Mouse (Mus musculus): ENCODE results near the gene Dnmbp. TPM values are rescaled to one million over a fixed set of nuclear protein-coding genes. Genes with fewer than 3 reads are reported as not detected.

The Dnmbp gene
- polyA plus RNA-seq, 1 experiment, result 11.4 TPM

DNA sequence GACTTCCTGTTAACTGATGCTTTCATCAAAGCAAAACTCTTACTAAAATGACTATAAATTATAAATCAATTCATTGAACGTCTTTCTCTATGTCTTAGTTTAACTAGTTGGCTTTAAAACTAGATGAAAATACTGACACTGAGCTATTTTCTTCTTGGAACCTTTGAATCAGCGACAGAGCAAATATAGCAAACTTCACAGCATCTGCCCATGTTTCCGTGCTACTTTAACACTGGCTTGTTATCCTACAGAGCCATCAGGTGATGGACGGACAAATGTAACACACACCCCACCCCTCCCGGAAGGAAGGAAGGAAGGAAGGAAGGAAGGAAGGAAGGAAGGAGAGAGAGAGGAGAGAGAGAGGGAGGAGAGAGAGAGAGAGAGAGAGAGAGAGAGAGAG is 12.0 kb downstream of the Dnmbp start:
- Histone ChIP-seq H3K4me3 (ENCODE audit: insufficient read depth, low read length) (no peak overlapping the region), H3K4me1 (ENCODE audit: control insufficient read depth, insufficient read depth, low read length) (peaks cover 8% of the 10 kb centered on the region), H3K27ac (ENCODE audit: insufficient read depth, low read length) (no peak overlapping the region)
- TF ChIP-seq CTCF (IDR thresholded peaks at IDR 0.05; ENCODE audit: extremely low read depth, insufficient read depth, low read length), result no peak
- no peak for TF ChIP-seq POLR2A (IDR thresholded peaks at IDR 0.05; ENCODE audit: extremely low read depth, insufficient read depth, low read length)

DNA sequence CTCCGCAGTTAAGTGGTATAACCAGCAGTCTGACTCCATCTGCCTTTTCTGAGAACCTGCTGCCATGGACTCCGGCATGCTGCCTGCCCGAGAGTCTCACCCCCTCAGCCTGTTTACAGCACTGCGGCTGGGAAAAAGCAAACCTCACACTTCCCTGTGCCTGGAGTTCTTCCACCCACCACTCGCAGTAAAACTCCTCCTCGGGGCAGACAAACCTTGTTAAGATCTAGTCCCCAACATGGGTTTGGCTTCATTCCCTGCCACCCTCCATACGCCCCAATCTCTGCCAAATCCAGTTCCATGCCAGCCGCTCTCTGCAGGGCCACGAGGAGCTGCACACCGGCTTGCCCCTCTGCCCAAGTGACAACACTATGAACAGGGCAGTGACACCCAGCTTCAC is 12.9 kb downstream of the Dnmbp start:
- Histone ChIP-seq H3K4me1 (ENCODE audit: control insufficient read depth, insufficient read depth, low read length) (peaks cover 8% of the 10 kb centered on the region), H3K27ac (ENCODE audit: insufficient read depth, low read length) (no peak overlapping the region), H3K4me3 (ENCODE audit: insufficient read depth, low read length) (no peak overlapping the region)
- TF ChIP-seq CTCF (IDR thresholded peaks at IDR 0.05; ENCODE audit: extremely low read depth, insufficient read depth, low read length) (no peak), POLR2A (IDR thresholded peaks at IDR 0.05; ENCODE audit: extremely low read depth, insufficient read depth, low read length) (no peak)

DNA sequence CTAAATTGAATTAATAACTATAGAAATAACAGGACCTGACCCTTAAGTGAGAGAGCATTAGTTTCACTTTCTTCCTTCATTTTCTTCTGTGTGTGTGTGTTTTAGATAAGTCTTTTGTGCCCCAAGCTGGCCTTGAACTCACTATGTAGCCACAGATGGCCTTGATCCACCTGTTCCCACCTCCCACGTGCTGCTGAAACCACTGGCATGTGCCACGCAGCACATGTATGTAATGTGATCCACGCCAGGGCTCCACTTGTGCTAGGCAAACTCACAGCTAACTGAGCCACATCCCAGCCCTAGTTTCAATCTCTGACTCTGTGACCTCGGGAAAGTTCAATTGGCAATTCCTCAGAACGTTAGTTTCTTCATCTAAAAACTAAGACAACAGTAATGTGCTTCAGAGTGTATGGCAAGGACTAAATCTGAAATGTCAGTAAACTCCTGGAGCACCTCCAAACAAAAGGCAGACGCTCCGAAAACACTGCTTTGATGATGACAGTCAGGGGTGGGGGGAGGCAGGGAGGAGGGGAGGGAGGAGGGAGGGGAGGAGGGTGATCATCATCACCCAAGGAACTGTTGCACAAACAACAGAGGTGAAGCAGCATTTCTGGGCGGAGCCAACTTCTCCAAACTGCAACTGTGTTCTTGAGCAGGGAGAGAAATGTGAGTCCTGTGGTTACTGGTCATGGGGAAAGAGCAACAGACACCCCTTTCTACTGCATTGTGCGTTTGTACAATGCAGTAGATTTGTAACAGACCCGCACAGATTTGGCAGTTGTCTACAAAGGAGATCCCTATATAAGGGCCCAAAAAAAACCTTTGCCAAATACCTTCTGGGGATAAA is 13.6 kb downstream of the Dnmbp start:
- Histone ChIP-seq H3K4me1 (ENCODE audit: control insufficient read depth, insufficient read depth, low read length) (peaks cover 8% of the 10 kb centered on the region), H3K4me3 (ENCODE audit: insufficient read depth, low read length) (no peak overlapping the region), H3K27ac (ENCODE audit: insufficient read depth, low read length) (no peak overlapping the region)
- TF ChIP-seq POLR2A (IDR thresholded peaks at IDR 0.05; ENCODE audit: extremely low read depth, insufficient read depth, low read length), result no peak
- TF ChIP-seq CTCF (IDR thresholded peaks at IDR 0.05; ENCODE audit: extremely low read depth, insufficient read depth, low read length), result no peak

DNA sequence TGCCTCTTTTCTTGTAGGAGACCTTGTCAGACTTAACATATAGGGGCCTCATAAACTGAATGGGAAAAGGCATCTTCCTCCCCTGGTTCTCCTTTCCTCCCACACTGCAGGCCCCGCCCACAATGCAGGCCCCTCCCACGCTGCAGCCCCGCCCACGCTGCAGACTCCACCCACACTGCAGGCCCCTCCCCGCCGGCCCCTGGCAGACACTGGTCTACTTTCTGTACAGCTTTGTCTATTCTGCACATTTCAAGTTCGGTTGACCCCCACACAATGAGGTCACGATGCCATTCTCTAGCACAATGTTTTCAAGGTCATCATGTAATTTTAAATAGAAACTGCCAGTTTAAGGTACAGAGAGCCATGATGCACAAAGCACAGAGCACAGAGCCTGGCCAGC is 15.6 kb downstream of the Dnmbp start:
- TF ChIP-seq POLR2A (IDR thresholded peaks at IDR 0.05; ENCODE audit: extremely low read depth, insufficient read depth, low read length), result no peak
- TF ChIP-seq CTCF (IDR thresholded peaks at IDR 0.05; ENCODE audit: extremely low read depth, insufficient read depth, low read length), result no peak
- Histone ChIP-seq H3K4me3 (ENCODE audit: insufficient read depth, low read length) (no peak overlapping the region), H3K27ac (ENCODE audit: insufficient read depth, low read length) (no peak overlapping the region), H3K4me1 (ENCODE audit: control insufficient read depth, insufficient read depth, low read length) (peaks cover 8% of the 10 kb centered on the region)

DNA sequence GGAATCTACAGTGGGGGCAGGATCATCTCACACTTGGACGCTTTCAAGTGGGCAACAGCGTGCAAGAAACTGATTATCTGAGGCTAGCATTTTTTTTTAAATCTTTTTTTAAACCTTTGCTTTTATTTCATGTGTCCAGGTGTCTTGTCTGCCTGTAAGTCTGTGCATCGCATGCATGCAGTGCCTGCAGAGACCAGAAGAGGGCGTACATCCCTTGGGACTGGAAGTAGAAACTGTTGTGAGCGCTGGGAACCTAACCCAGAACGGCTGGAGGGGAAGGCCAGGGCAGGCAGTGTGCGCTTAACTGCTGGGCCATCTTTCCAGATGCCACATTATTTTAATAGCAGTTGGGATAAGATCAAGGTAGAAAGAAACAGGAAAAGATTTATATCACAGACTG is 17.0 kb downstream of the Dnmbp start:
- no peak for TF ChIP-seq CTCF (IDR thresholded peaks at IDR 0.05; ENCODE audit: extremely low read depth, insufficient read depth, low read length)
- Histone ChIP-seq H3K4me3 (ENCODE audit: insufficient read depth, low read length) (no peak overlapping the region), H3K27ac (ENCODE audit: insufficient read depth, low read length) (no peak overlapping the region), H3K4me1 (ENCODE audit: control insufficient read depth, insufficient read depth, low read length) (peaks cover 6% of the 10 kb centered on the region)

DNA sequence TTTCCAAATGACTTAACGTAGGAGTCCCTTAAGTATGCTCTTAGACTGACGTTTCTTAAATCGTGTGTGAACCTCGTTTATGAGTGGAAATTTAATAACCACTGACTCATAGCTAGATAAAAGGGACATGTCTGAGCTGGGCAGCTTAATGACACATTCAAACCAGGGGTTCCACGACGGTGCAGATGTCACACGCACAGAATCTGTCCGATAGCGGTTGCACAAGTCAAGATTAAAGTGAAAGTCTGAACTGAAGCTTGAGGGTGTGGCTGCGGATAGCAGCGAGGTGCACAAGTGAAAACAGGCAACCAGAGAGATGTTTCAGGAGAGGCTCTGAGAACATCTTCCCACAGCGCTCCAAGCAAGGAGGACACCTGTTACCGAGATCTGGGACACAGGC is 18.6 kb downstream of the Dnmbp start:
- no peak for TF ChIP-seq CTCF (IDR thresholded peaks at IDR 0.05; ENCODE audit: extremely low read depth, insufficient read depth, low read length)
- TF ChIP-seq POLR2A (IDR thresholded peaks at IDR 0.05; ENCODE audit: extremely low read depth, insufficient read depth, low read length), result no peak
- H3K4me3 ChIP-seq (ENCODE audit: insufficient read depth, low read length), result no peak overlapping the region
- H3K27ac ChIP-seq (ENCODE audit: insufficient read depth, low read length), result no peak overlapping the region
- 0 out of 2 replicates have a peak, but pooled peaks cover 2% of the 10 kb centered on the region for H3K4me1 ChIP-seq (ENCODE audit: control insufficient read depth, insufficient read depth, low read length)

DNA sequence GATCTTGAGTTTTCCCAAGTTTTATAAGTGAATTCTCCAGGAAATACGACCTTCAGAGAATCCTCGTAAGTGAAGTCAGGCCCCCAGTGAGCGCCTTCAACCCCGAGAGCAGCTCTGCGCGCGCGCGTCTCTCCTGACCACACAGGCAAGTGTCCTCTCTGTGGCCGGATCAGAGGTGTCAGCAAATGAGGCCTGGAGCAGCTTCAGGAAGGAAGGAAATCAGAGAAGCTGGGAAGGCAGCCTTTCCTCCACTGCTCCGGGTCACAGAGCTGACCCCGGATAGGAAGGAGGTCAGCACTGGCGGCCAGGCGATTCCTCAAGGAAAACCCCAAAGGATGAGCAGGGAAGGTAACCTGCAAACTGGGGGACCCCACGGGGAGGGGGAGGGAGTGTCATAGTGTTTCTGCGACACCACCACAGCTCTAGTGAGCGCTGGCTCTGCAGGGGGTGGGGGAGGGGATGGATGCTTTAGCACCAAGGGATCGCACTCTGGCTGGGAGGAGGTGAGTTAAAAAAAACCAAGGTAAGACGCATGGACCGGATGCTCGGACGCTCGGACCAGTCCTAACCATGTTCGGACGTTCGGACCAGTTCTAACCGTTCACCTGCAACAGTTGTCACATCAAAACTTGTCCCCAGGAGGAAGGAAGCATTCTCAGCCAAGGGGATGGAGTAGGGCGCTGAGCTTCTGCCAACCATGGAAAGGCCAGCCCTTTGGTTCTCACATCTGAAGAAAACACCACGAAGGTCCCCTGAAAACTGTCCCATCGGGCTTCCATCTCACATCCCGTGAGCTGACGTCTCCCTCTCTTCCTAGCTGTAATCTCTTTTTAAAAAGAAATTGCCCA is 19.3 kb downstream of the Dnmbp start:
- Histone ChIP-seq H3K4me1 (ENCODE audit: control insufficient read depth, insufficient read depth, low read length) (no peaks in the 10 kb centered on the region), H3K27ac (ENCODE audit: insufficient read depth, low read length) (no peak overlapping the region), H3K4me3 (ENCODE audit: insufficient read depth, low read length) (no peak overlapping the region)
- TF ChIP-seq POLR2A (IDR thresholded peaks at IDR 0.05; ENCODE audit: extremely low read depth, insufficient read depth, low read length), result no peak
- TF ChIP-seq CTCF (IDR thresholded peaks at IDR 0.05; ENCODE audit: extremely low read depth, insufficient read depth, low read length), result no peak

DNA sequence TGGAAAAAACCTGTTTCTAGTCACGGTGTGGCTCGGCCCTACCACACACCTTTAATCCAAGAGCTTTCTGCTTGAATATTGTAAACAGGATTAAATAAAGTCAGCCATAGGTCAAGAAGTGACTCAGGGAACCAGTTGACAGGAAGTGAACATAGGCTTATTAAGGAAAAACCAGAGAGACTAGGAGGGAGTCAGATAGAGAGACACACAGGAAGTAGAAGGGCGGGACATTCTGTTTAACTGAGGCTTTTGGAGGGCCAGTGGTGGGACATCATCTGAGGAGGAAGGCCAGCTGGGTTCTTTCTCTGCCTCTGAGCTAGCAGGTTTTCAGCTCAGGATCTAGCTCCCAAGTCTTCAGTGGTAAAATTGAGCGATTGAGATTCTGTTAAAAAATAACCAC is 20.1 kb downstream of the Dnmbp start:
- Histone ChIP-seq H3K27ac (ENCODE audit: insufficient read depth, low read length) (no peak overlapping the region), H3K4me1 (ENCODE audit: control insufficient read depth, insufficient read depth, low read length) (no peaks in the 10 kb centered on the region), H3K4me3 (ENCODE audit: insufficient read depth, low read length) (no peak overlapping the region)
- no peak for TF ChIP-seq POLR2A (IDR thresholded peaks at IDR 0.05; ENCODE audit: extremely low read depth, insufficient read depth, low read length)
- no peak for TF ChIP-seq CTCF (IDR thresholded peaks at IDR 0.05; ENCODE audit: extremely low read depth, insufficient read depth, low read length)

DNA sequence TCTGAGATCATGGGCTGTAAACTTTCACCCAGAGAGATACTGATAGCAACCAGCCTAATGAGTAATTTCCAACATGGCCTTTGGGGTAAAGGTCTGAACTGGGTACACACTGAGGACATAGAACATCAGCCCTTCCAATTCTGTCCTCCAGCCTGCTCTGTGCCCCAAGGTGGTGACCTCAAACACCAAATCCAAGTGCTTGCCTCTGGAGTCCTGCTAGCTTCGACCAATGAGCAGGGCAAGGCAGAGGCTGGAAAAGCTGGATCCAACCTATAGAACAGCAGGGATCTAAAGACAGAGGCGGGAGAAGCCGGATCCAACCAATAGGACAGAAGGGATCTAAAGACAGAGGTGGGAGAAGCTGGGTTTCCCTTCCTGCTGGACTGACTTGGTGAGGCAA is 21.2 kb downstream of the Dnmbp start:
- no peaks in the 10 kb centered on the region for H3K4me1 ChIP-seq (ENCODE audit: control insufficient read depth, insufficient read depth, low read length)
- no peak overlapping the region for H3K4me3 ChIP-seq (ENCODE audit: insufficient read depth, low read length)
- TF ChIP-seq POLR2A (IDR thresholded peaks at IDR 0.05; ENCODE audit: extremely low read depth, insufficient read depth, low read length), result no peak
- no peak for TF ChIP-seq CTCF (IDR thresholded peaks at IDR 0.05; ENCODE audit: extremely low read depth, insufficient read depth, low read length)
- no peak overlapping the region for H3K27ac ChIP-seq (ENCODE audit: insufficient read depth, low read length)

DNA sequence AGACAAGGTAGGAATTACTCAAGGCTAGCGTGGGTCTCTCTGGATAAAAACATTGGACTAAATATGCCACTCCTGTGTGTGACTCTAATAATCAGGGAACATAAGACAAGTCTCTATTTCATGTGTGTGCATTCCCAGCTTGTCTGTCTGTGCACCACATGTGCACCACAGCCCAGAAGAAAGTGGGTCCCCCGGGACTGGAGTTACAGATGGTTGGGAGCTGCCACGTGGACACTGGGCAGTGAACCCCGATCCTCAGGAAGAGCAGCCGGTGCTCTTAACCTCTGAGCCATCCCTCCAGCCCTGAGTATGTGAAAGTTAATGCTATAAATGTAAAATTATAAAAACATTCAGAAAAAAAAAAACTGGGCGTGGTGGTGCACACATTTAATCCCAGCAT is 22.2 kb downstream of the Dnmbp start:
- Histone ChIP-seq H3K27ac (ENCODE audit: insufficient read depth, low read length) (no peak overlapping the region), H3K4me3 (ENCODE audit: insufficient read depth, low read length) (no peak overlapping the region), H3K4me1 (ENCODE audit: control insufficient read depth, insufficient read depth, low read length) (no peaks in the 10 kb centered on the region)
- no peak for TF ChIP-seq CTCF (IDR thresholded peaks at IDR 0.05; ENCODE audit: extremely low read depth, insufficient read depth, low read length)
- TF ChIP-seq POLR2A (IDR thresholded peaks at IDR 0.05; ENCODE audit: extremely low read depth, insufficient read depth, low read length), result no peak
